Mouse (Mus musculus): ENCODE measurements at regions not wholly inside any gene's neighbourhood (a gene's known extent, or its start where the extent isn't known, plus 50 kb on each side); places are given as distances from the start of the nearest gene placed in this dataset.

DNA sequence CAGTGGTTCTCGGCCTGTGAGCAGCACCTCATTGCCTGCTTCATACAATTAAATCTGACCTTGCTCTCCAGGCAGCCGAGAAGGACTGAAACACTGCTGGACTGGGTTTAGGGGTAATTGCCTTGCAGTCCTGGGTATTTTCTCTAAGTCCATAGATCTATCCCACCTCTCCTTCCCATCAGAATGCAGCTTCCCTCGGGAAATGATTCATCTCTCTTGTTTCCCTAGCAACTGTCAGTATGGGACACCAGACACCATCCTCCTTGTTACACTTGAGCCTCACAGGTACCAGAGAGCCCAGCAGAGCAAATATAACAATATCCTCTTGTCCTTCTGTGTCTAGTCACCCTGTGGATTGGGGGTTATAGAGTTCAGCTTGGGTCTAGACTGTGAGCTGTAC lies 322.3 kb downstream of the Tcerg1l start:
- Histone ChIP-seq H3K4me3 (ENCODE audit: low read depth, low read length) (no peak overlapping the region), H3K27me3 (ENCODE audit: control insufficient read depth, insufficient read depth, low read depth, low read length) (no peaks in the 10 kb centered on the region), H3K9me3 (replicated peaks; ENCODE audit: control insufficient read depth, low read length) (no peaks in the 10 kb centered on the region), H3K9ac (ENCODE audit: low read depth, low read length) (no peak overlapping the region), H3K36me3 (ENCODE audit: control insufficient read depth, insufficient read depth) (no peaks in the 10 kb centered on the region), H3K27ac (ENCODE audit: low read length) (no peak overlapping the region), H3K4me1 (ENCODE audit: control insufficient read depth, low read depth, low read length) (no peaks in the 10 kb centered on the region), H3K4me2 (ENCODE audit: low read depth, low read length) (no peak overlapping the region)
- 49% methylated on average over 3 of the region's 3 CpGs for WGBS (ENCODE audit: insufficient replicate concordance)
- ATAC-seq (ENCODE audit: low read depth) = no peak

DNA sequence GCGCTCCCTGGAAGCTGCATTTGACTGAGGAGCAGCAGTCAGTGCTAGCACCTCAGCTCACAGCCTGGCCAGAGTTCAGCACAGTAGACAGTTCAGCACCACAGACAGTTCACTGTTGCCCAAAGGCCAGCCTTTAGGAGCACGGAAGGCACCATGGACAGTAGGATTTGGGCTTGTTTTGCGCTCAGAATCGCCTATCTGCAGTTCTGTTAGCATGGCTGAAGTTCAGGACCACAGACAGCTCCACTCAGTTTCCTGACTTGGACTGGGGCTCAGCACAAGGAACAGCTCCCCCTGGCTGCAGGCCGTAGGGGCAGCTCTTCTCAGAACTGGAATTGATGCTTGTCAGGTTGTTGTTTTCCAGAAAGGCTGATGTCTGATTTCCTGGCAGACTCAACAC lies 313.6 kb downstream of the Tcerg1l start:
- Histone ChIP-seq H3K27me3 (ENCODE audit: control insufficient read depth, insufficient read depth, low read depth, low read length) (no peaks in the 10 kb centered on the region), H3K9ac (ENCODE audit: low read depth, low read length) (no peak overlapping the region), H3K4me1 (ENCODE audit: control insufficient read depth, low read depth, low read length) (no peaks in the 10 kb centered on the region), H3K4me2 (ENCODE audit: low read depth, low read length) (no peak overlapping the region), H3K9me3 (replicated peaks; ENCODE audit: control insufficient read depth, low read length) (no peaks in the 10 kb centered on the region), H3K27ac (ENCODE audit: low read length) (no peak overlapping the region), H3K4me3 (ENCODE audit: low read depth, low read length) (no peak overlapping the region), H3K36me3 (ENCODE audit: control insufficient read depth, insufficient read depth) (no peaks in the 10 kb centered on the region)
- ATAC-seq (ENCODE audit: low read depth) = no peak
- 12% methylated on average over 5 of the region's 5 CpGs for WGBS (ENCODE audit: insufficient replicate concordance)

DNA sequence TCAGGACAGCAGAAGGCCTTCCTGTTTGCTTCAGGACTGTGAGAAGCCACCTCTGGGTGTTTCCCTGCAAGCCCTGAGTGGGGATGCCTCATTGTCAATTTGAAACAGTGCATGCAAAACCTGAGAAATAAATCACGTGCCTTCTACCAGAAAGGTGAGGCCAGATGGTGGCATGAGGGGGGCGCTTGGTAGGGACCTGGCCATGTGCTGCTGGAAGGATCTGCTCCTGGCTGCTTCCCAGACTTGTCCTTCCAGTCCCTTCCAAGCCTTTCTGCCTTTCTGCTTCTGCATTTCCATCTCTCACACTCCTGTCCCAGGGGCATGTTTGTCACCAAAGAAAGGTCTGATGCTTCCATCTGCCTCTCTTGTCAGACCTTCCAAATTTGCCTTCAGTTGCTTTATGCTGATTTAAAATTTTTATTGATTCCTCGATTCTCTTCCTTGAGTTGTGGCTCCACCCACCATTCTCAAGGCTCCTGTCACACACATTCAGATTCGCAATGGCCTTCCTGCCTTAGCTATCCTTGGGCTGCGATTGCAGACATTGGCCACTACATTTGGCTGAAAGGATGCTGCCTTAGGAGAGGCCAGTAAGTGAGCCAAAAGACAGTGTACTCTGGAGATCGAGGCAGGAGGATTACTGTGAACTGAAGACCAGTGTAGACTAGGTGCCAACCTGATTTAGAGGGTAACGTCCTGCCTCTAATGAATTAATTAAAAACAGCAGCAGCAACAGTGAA lies 289.9 kb downstream of the Tcerg1l start:
- WGBS (ENCODE audit: insufficient replicate concordance) = 46% methylated on average over 7 of the region's 7 CpGs
- ATAC-seq (ENCODE audit: low read depth) = no peak
- no peaks in the 10 kb centered on the region for H3K27me3 ChIP-seq (ENCODE audit: control insufficient read depth, insufficient read depth, low read depth, low read length)
- H3K36me3 ChIP-seq (ENCODE audit: control insufficient read depth, insufficient read depth) = no peaks in the 10 kb centered on the region
- H3K9me3 ChIP-seq (replicated peaks; ENCODE audit: control insufficient read depth, low read length) = no peaks in the 10 kb centered on the region
- H3K4me2 ChIP-seq (ENCODE audit: low read depth, low read length) = no peak overlapping the region
- H3K4me1 ChIP-seq (ENCODE audit: control insufficient read depth, low read depth, low read length) = no peaks in the 10 kb centered on the region
- no peak overlapping the region for H3K27ac ChIP-seq (ENCODE audit: low read length)
- H3K9ac ChIP-seq (ENCODE audit: low read depth, low read length) = no peak overlapping the region
- no peak overlapping the region for H3K4me3 ChIP-seq (ENCODE audit: low read depth, low read length)

DNA sequence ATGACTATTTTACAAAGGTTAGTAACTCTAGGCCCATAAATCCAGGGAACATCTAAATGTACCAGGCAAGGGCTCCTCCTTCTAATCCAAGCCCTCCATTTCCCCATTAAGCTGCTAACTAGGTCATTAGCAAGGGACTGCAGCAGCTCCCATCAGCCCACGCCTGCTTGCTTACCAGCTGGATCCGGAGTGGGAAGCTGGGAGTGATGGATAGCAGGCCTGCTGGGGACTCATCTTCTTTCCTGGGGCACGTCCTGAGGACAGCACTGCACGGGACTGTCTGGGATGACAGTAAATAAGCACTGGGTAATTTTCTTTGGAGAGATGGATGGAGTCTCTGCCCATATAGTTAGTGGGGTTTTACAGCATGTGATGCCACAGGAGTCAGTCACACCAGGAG lies 276.0 kb downstream of the Tcerg1l start:
- Histone ChIP-seq H3K4me2 (ENCODE audit: low read depth, low read length) (no peak overlapping the region), H3K4me3 (ENCODE audit: low read depth, low read length) (no peak overlapping the region), H3K9ac (ENCODE audit: low read depth, low read length) (no peak overlapping the region), H3K27ac (ENCODE audit: low read length) (no peak overlapping the region), H3K36me3 (ENCODE audit: control insufficient read depth, insufficient read depth) (no peaks in the 10 kb centered on the region), H3K27me3 (ENCODE audit: control insufficient read depth, insufficient read depth, low read depth, low read length) (no peaks in the 10 kb centered on the region), H3K9me3 (replicated peaks; ENCODE audit: control insufficient read depth, low read length) (no peaks in the 10 kb centered on the region), H3K4me1 (ENCODE audit: control insufficient read depth, low read depth, low read length) (no peaks in the 10 kb centered on the region)
- ATAC-seq (ENCODE audit: low read depth) = no peak
- 20% methylated on average over 4 of the region's 4 CpGs for WGBS (ENCODE audit: insufficient replicate concordance)

DNA sequence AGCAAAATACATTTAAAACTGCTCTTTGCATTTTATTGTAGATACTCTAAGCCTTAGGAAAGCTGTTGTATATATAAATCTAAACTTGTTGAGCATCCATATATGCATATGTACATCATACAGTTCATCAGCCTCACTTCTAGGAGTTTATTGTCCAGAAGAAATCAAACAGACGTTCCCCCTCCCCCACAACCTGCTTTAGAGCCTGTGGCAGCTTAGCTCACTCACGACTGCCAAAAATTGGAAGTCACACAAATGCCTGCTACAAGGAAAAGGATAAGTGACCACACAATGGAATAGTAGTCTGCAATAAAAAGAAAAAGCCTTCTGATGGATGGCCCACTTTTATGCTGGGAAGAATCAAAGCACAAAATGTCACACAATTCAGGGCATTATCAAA lies 267.8 kb downstream of the Tcerg1l start:
- Histone ChIP-seq H3K9me3 (replicated peaks; ENCODE audit: control insufficient read depth, low read length) (no peaks in the 10 kb centered on the region), H3K4me1 (ENCODE audit: control insufficient read depth, low read depth, low read length) (no peaks in the 10 kb centered on the region), H3K27me3 (ENCODE audit: control insufficient read depth, insufficient read depth, low read depth, low read length) (no peaks in the 10 kb centered on the region), H3K9ac (ENCODE audit: low read depth, low read length) (no peak overlapping the region), H3K4me2 (ENCODE audit: low read depth, low read length) (no peak overlapping the region), H3K4me3 (ENCODE audit: low read depth, low read length) (no peak overlapping the region), H3K27ac (ENCODE audit: low read length) (no peak overlapping the region), H3K36me3 (ENCODE audit: control insufficient read depth, insufficient read depth) (no peaks in the 10 kb centered on the region)
- ATAC-seq (ENCODE audit: low read depth) = no peak
- 51% methylated on average over 2 of the region's 2 CpGs for WGBS (ENCODE audit: insufficient replicate concordance)

DNA sequence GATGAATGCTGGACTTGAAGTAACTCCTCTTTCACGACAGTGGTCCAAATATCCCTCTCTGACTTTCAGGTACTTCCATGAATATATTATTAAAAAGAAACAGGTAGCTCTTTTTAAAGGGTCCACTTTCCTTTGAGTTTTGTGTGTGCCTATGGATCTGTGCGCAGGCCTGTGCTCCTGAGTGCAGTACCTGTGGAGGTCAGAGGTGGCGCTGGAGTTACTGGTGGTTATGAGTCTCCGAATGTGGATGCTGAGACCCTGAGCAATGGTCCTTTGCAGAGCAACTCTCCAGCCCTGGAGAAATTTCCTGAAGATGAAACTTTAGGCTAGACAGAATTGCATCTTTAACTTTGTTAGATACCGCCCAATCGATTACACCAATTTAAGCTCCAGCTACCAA lies 264.1 kb downstream of the Tcerg1l start:
- WGBS (ENCODE audit: insufficient replicate concordance) = 69% methylated on average over 6 of the region's 6 CpGs
- Histone ChIP-seq H3K36me3 (ENCODE audit: control insufficient read depth, insufficient read depth) (no peaks in the 10 kb centered on the region), H3K4me1 (ENCODE audit: control insufficient read depth, low read depth, low read length) (no peaks in the 10 kb centered on the region), H3K9ac (ENCODE audit: low read depth, low read length) (no peak overlapping the region), H3K9me3 (replicated peaks; ENCODE audit: control insufficient read depth, low read length) (no peaks in the 10 kb centered on the region), H3K4me3 (ENCODE audit: low read depth, low read length) (no peak overlapping the region), H3K27ac (ENCODE audit: low read length) (no peak overlapping the region), H3K27me3 (ENCODE audit: control insufficient read depth, insufficient read depth, low read depth, low read length) (no peaks in the 10 kb centered on the region), H3K4me2 (ENCODE audit: low read depth, low read length) (no peak overlapping the region)
- no peak for ATAC-seq (ENCODE audit: low read depth)

DNA sequence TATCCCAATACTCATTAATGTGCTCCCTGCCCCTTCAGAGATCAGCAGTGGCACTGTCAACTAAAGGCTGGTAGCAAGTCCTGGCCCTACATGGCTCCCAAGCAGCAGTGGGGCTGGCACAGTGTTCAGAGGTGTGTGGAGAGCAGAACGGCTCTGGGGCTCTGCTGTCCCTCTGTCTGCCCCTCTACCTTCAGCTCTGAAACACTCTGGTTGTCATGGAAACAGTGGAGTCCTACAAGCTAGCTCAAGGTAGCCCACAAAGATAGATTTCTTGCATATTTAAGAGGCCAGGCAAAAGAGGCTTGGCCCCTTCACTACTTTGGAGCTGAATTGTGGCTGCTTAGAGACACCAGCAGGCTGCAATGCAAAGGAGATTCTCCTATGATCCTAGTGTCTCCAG lies 259.6 kb downstream of the Tcerg1l start:
- 33% methylated on average over 1 of the region's 1 CpGs for WGBS (ENCODE audit: insufficient replicate concordance)
- Histone ChIP-seq H3K36me3 (ENCODE audit: control insufficient read depth, insufficient read depth) (no peaks in the 10 kb centered on the region), H3K4me1 (ENCODE audit: control insufficient read depth, low read depth, low read length) (no peaks in the 10 kb centered on the region), H3K27ac (ENCODE audit: low read length) (no peak overlapping the region), H3K4me3 (ENCODE audit: low read depth, low read length) (no peak overlapping the region), H3K9ac (ENCODE audit: low read depth, low read length) (no peak overlapping the region), H3K4me2 (ENCODE audit: low read depth, low read length) (no peak overlapping the region), H3K9me3 (replicated peaks; ENCODE audit: control insufficient read depth, low read length) (no peaks in the 10 kb centered on the region), H3K27me3 (ENCODE audit: control insufficient read depth, insufficient read depth, low read depth, low read length) (no peaks in the 10 kb centered on the region)
- ATAC-seq (ENCODE audit: low read depth) = no peak

DNA sequence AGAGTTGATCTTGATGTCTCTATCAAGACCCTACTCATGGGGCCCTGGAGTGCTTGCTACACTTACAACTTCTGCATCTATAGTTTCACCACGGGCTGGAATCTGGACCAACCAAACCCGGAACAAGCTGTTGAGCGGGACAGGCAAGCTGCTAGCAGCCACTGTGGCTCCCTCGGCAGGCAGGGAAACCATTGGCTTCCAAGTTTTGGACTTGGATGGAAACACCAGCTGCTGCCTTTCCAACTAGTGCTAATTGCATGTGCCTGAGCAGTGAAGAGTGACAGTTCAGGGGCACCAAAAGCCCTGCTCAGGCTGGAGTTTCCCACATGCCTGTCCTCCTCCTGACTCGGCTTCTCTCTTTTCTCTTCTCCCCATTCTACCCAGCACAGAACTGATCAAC lies 257.8 kb downstream of the Tcerg1l start:
- Histone ChIP-seq H3K27ac (ENCODE audit: low read length) (no peak overlapping the region), H3K27me3 (ENCODE audit: control insufficient read depth, insufficient read depth, low read depth, low read length) (no peaks in the 10 kb centered on the region), H3K4me2 (ENCODE audit: low read depth, low read length) (no peak overlapping the region), H3K9me3 (replicated peaks; ENCODE audit: control insufficient read depth, low read length) (no peaks in the 10 kb centered on the region), H3K9ac (ENCODE audit: low read depth, low read length) (no peak overlapping the region), H3K4me3 (ENCODE audit: low read depth, low read length) (no peak overlapping the region), H3K36me3 (ENCODE audit: control insufficient read depth, insufficient read depth) (no peaks in the 10 kb centered on the region), H3K4me1 (ENCODE audit: control insufficient read depth, low read depth, low read length) (no peaks in the 10 kb centered on the region)
- WGBS (ENCODE audit: insufficient replicate concordance) = 65% methylated on average over 5 of the region's 5 CpGs
- no peak for ATAC-seq (ENCODE audit: low read depth)

DNA sequence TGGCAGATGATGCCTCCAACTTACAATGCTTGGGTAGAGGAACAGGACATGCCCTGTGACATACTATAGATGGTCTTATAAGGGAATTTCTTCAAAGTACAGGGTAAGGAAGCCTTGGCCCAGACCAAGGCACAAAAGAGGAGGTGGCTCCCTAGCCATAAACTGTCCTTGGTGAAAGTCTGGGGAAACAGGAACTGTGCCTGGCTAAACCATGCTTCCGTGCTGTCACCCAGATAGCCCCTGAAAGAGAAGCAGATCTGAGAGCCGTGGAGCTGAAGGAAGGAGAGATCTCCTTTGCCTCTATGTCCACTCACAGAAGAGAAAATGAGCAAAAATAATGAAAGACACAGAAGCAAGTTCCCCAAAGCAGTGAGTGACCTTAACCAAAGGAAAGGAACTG lies 248.0 kb downstream of the Tcerg1l start:
- no peaks in the 10 kb centered on the region for H3K9me3 ChIP-seq (replicated peaks; ENCODE audit: control insufficient read depth, low read length)
- H3K27ac ChIP-seq (ENCODE audit: low read length) = no peak overlapping the region
- no peaks in the 10 kb centered on the region for H3K27me3 ChIP-seq (ENCODE audit: control insufficient read depth, insufficient read depth, low read depth, low read length)
- ATAC-seq (ENCODE audit: low read depth) = no peak
- no peaks in the 10 kb centered on the region for H3K36me3 ChIP-seq (ENCODE audit: control insufficient read depth, insufficient read depth)
- no peaks in the 10 kb centered on the region for H3K4me1 ChIP-seq (ENCODE audit: control insufficient read depth, low read depth, low read length)
- no peak overlapping the region for H3K4me3 ChIP-seq (ENCODE audit: low read depth, low read length)
- H3K9ac ChIP-seq (ENCODE audit: low read depth, low read length) = no peak overlapping the region
- no peak overlapping the region for H3K4me2 ChIP-seq (ENCODE audit: low read depth, low read length)
- WGBS (ENCODE audit: insufficient replicate concordance) = 35% methylated on average over 2 of the region's 2 CpGs

Measured in liver, embryonic 16.5 days (tissue).